Mouse (Mus musculus) heart, embryonic 16.5 days (tissue): ENCODE data around the gene Pold4. TPM values are rescaled to one million over a fixed set of nuclear protein-coding genes. Genes with fewer than 3 reads are reported as not detected.

Source experiments
- ATAC-seq: fragments of 200-750 bp; cut with Nextera tagmentation; replicated peaks from 2 replicates; pipeline ENCODE4 v1.8.0; 2017; ENCODE audit warnings: moderate number of reproducible peaks; ENCODE audit not compliant: insufficient read depth, low FRiP score; ENCODE audit errors: extremely low read depth
- H3K27ac ChIP-seq: fragments of 300-500 bp; sonication (generic); 2 replicates; pipeline ENCODE4 v1.5.1; 2014; ENCODE audit warnings: mild to moderate bottlenecking, low read length, control low read depth, moderate library complexity
- H3K27me3 ChIP-seq: fragments of 300-500 bp; sonication (generic); 2 replicates; pipeline ENCODE4 v1.6.1; 2014; ENCODE audit warnings: low read length, mixed read lengths; ENCODE audit not compliant: control insufficient read depth, insufficient read depth
- H3K36me3 ChIP-seq: fragments of 300-500 bp; sonication (generic); 2 replicates; pipeline ENCODE4 v1.6.1; 2014; ENCODE audit not compliant: control insufficient read depth, insufficient read depth
- H3K4me1 ChIP-seq: fragments of 300-500 bp; sonication (generic); 2 replicates; pipeline ENCODE4 v1.6.1; 2014; ENCODE audit warnings: low read length, mixed read lengths; ENCODE audit not compliant: control insufficient read depth, insufficient read depth
- H3K4me2 ChIP-seq: fragments of 300-500 bp; sonication (generic); 2 replicates; pipeline ENCODE4 v1.6.1; 2014; ENCODE audit warnings: low read depth, mild to moderate bottlenecking, control low read depth, low read length
- H3K4me3 ChIP-seq: fragments of 300-500 bp; sonication (generic); 2 replicates; pipeline ENCODE4 v1.5.1; 2014; ENCODE audit warnings: mild to moderate bottlenecking, control low read depth, low read length
- H3K9ac ChIP-seq: fragments of 300-500 bp; sonication (generic); 2 replicates; pipeline ENCODE4 v1.6.1; 2014; ENCODE audit warnings: low read length, control low read depth
- H3K9me3 ChIP-seq: fragments of 300-500 bp; sonication (generic); replicated peaks from 2 replicates; pipeline ENCODE4 v1.6.1; 2016; ENCODE audit warnings: low read length; ENCODE audit not compliant: control insufficient read depth
- WGBS: fragments of 180-500 bp; shearing (Covaris S2); extraction: QIAGEN DNeasy Blood & Tissue Kit; methylation state at CpG from one replicate; pipeline ENCODE4 v1.1.7; 2014; 5-methylcytosine and 5-hydroxymethylcytosine counted together
- polyA plus RNA-seq: library from polyadenylated mRNA; unstranded; fragments of >200 nt; fragmentation: Nextera tagmentation; extraction: Ambion mirVana; gene quantifications from 2 replicates; pipeline ENCODE4 v1.2.1, GENCODE M21; 2015

Pold4 gene
- polyA plus RNA-seq, 1 experiment from 2014 or later: 22.6 TPM

- H3K4me2 ChIP-seq: no peak overlapping the region
- no peaks in the 10 kb centered on the region for H3K36me3 ChIP-seq
- WGBS: 64% methylated on average over 4 of the region's 4 CpGs
- H3K9me3 ChIP-seq: no peaks in the 10 kb centered on the region
- H3K4me3 ChIP-seq: no peak overlapping the region
- no peak overlapping the region for H3K9ac ChIP-seq
- H3K27ac ChIP-seq: no peak overlapping the region
- H3K27me3 ChIP-seq: no peaks in the 10 kb centered on the region
- no peak for ATAC-seq
- H3K4me1 ChIP-seq: peaks cover 14% of the 10 kb centered on the region; the same call in 1 of the 2 replicates
These were observed 34.3 kb downstream of the Pold4 start for GRCm38 (mm10) chr19:4265956-4266355.

DNA sequence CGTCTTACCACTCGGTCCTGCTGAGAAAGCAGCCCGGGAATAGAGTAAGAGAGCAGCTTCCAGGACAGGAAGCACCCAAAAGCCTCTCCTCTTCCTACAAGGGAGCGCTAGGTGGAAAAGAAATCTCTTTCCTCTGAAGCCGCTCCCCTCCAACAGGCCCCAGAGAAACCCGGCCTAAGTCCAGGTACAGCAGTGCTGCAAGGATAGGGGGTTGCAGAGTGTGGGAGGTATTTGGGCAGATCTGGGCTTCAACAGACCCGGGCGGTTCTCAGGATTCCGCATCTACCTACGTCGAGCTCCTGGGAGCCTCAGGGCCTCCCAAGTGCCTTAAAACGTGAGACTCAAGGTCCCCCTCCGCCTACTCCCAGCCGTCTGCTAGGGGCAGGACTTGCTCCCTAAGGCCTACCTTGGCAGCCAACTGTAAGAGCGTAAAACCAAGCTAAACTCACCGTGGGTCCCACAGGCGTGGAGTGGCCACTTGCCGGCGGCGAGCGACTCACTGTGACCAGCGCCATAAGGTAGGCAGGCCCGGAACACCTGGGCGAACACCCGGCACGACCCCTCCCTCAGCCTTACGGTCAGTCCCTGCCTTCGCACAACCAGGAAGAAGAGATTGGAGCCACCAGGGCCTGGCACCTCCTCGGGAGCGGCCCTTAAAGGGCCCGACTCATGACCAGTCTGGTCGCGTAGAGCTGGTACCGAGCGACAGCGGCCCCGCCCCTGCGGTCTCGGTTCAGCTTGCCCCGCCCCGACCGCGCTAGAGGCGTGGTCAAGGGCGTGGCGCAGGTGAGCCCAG is 37.1 kb downstream of the Pold4 start, which contains the start of gene Ssh3:
Gene Ssh3, minus strand, starts transcription at position 615 of the 796 bp plus-strand sequence.
- peak within 1 kb of the TSS; percentile 66 for H3K4me3 ChIP-seq
- H3K36me3 ChIP-seq: no peaks in the 10 kb centered on the region
- H3K4me1 ChIP-seq: peaks cover 14% of the 10 kb centered on the region; the same call in 1 of the 2 replicates
- H3K9me3 ChIP-seq: no peaks in the 10 kb centered on the region
- H3K27ac ChIP-seq: no peak within 1 kb of the TSS
- peak within 1 kb of the TSS; percentile 79 for H3K9ac ChIP-seq
- ATAC-seq: peak; percentile 84
- no peaks in the 10 kb centered on the region for H3K27me3 ChIP-seq
- 8% methylated on average over 46 of the region's 46 CpGs for WGBS
- H3K4me2 ChIP-seq: peak within 1 kb of the TSS; percentile 90

DNA sequence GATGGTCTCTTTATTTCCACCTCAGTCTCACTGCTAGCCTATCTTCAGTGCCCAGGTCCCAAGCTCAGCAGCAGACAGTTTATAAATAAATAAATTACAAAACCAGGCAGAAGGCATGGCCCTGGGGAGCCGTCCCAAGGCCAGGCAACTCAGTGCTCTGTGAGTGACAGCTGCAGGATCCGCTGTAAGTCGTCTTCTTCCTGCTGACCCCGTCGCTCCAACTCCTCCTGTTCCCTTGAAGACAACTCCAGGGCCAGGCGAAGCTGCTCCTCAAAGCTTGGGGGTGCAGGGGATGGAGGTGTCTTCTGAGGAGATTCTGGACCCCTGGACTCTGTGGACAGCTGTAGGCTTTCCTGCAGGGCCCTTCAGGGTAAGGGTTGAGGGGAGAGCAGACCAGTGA is 38.5 kb downstream of the Pold4 start:
- Histone ChIP-seq H3K4me2 (no peak overlapping the region), H3K9me3 (no peaks in the 10 kb centered on the region), H3K27me3 (no peaks in the 10 kb centered on the region), H3K9ac (no peak overlapping the region), H3K27ac (no peak overlapping the region), H3K4me3 (no peak overlapping the region), H3K4me1 (peaks cover 14% of the 10 kb centered on the region; the same call in 1 of the 2 replicates), H3K36me3 (no peaks in the 10 kb centered on the region)
- 65% methylated on average over 6 of the region's 6 CpGs for WGBS
- no peak for ATAC-seq

DNA sequence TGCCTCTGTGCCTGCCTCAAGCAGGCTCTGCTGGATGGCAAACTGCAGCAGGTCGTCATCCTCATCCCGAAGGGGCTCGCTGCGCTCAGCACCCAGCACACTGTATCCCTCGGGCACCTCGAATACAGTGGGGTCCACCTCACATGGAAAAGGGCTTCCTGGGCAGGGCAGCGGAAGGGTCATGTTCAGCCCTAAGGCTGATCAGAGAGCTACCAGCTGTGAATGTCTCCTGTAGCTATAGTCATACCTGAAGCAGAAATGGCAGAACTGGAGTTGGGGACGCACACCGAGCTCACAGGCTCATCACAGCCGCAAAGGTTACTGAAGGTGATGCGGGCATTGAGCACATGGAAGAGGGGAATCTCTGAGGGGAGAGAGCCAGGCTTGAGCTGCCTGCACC is 39.3 kb downstream of the Pold4 start:
- H3K27ac ChIP-seq: no peak overlapping the region
- H3K9me3 ChIP-seq: peaks cover 2% of the 10 kb centered on the region; the same call in 1 of the 2 replicates
- no peak overlapping the region for H3K4me3 ChIP-seq
- WGBS: 88% methylated on average over 11 of the region's 11 CpGs
- no peak overlapping the region for H3K4me2 ChIP-seq
- H3K27me3 ChIP-seq: no peaks in the 10 kb centered on the region
- no peak for ATAC-seq
- peaks cover 14% of the 10 kb centered on the region; the same call in 1 of the 2 replicates for H3K4me1 ChIP-seq
- H3K36me3 ChIP-seq: peaks cover under 1% of the 10 kb centered on the region; the same call in 1 of the 2 replicates
- no peak overlapping the region for H3K9ac ChIP-seq

DNA sequence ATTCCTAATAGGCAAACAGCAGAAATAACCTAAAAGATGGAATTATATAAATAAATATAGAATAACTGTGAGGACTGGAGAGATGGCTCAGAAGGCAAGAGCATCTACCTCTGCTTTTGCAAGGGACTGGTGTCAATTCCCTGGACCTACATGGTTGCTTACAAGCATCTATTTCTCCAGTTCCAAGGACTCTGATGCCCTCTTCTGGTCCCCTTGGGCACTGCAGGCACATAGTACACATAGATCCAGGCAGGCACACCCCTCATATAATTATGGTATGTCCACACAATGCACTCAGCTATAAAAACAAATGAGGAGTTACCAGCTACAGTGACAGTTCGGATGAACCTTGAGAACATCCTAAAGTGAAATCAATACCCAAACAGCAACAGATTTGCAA is 47.8 kb downstream of the Pold4 start:
- no peak for ATAC-seq
- Histone ChIP-seq H3K9me3 (peaks cover 7% of the 10 kb centered on the region; the same call in 1 of the 2 replicates), H3K27me3 (no peaks in the 10 kb centered on the region), H3K36me3 (peaks cover 5% of the 10 kb centered on the region; the same call in 1 of the 2 replicates), H3K9ac (no peak overlapping the region), H3K4me1 (no peaks in the 10 kb centered on the region; the same call in 1 of the 2 replicates), H3K4me2 (no peak overlapping the region), H3K27ac (no peak overlapping the region), H3K4me3 (no peak overlapping the region)
- WGBS: 96% methylated on average over 1 of the region's 1 CpGs

DNA sequence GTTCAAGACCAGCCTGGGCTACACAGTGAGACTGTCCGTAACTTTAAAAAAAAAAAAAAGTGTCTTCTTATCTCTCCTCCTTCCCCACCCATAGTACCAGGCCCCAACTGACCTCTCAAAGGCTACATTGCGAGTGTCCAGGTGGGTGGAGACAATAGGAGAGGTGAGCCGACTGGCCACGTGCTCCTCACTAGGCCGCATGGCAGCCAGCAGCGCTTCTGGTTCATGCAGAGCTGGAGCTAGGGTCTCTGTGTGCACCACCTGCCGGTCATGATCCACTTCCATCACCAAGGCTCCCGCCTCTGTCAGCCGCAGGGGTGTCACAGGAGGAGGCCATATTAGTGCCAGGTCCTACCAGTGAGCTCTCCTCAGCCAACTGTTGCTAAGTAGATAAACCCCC is 48.7 kb downstream of the Pold4 start:
- 90% methylated on average over 9 of the region's 9 CpGs for WGBS
- H3K4me2 ChIP-seq: no peak overlapping the region
- ATAC-seq: no peak

DNA sequence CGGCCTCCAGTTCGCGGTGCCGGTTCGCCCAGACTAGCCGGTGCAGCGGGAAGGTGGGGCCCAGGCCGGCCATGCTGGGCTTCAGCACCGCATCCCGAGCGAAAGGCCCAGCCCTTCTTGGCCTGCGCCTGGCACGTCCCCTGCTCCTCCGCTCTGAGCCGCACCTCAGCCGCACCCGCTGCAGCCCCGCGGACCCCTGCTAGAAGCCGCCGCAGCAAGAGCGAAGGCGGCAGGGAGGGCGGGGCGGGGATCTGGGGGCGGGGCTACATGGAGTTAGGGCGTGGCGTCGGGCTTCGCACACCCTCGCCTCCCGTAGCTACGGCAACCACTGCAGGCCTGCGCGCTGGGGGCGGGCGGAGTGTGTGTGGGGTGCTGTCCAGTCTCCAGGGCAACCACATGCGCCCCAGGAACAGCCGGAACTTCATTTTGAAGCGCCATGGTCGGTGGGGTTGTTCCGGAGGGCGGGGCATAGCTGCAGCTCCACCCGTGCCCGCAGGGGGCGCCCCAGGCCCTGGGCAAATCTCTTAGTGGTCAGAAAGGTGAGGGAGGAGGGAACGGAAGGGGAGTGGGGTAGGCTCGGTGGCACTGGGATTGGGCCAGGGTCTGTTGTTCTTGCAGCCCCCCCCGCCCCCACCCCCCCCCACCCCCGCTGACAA is 51.3 kb downstream of the Pold4 start, which contains the start of gene Ankrd13d:
Gene Ankrd13d, minus strand, starts transcription at position 240 of the 656 bp plus-strand sequence.
- ATAC-seq: peak; percentile 90
- WGBS: 0% methylated on average over 48 of the region's 50 CpGs
- Histone ChIP-seq H3K27ac (no peak within 1 kb of the TSS; the same call in 1 of the 2 replicates), H3K4me1 (no peaks in the 10 kb centered on the region; the same call in 1 of the 2 replicates), H3K4me3 (peak within 1 kb of the TSS; percentile 65), H3K27me3 (no peaks in the 10 kb centered on the region), H3K9ac (peak within 1 kb of the TSS; percentile 72), H3K9me3 (0 out of 2 replicates have a peak, but pooled peaks cover 3% of the 10 kb centered on the region), H3K4me2 (peak within 1 kb of the TSS; percentile 84), H3K36me3 (peaks cover 25% of the 10 kb centered on the region)

More for the DNA sequence above, 48.7 kb downstream of the Pold4 start:
- Histone ChIP-seq H3K27ac (no peak overlapping the region), H3K9me3 (peaks cover 7% of the 10 kb centered on the region; the same call in 1 of the 2 replicates), H3K9ac (no peak overlapping the region), H3K4me1 (no peaks in the 10 kb centered on the region; the same call in 1 of the 2 replicates), H3K4me3 (no peak overlapping the region), H3K36me3 (peaks cover 6% of the 10 kb centered on the region), H3K27me3 (no peaks in the 10 kb centered on the region)
